Mouse (Mus musculus) ES-Bruce4 (cell line): Measurements from ENCODE around the gene Grm4. TPM values are rescaled to one million over a fixed set of nuclear protein-coding genes. Genes with fewer than 3 reads are reported as not detected.
A peak's percentile ranks its signal among the peaks of the same experiment; 100 is the strongest.

Experiments used
- H3K27ac ChIP-seq: 2 replicates; pipeline ENCODE4 v1.5.1; 2012; ENCODE audit warnings: low read length, inconsistent platforms; ENCODE audit not compliant: insufficient read depth
- H3K27me3 ChIP-seq: 2 replicates; pipeline ENCODE4 v1.6.1; 2012; ENCODE audit warnings: mild to moderate bottlenecking, low read length, inconsistent platforms; ENCODE audit not compliant: control insufficient read depth, poor library complexity, insufficient read depth, severe bottlenecking
- H3K36me3 ChIP-seq: 2 replicates; pipeline ENCODE4 v1.6.1; 2012; ENCODE audit warnings: inconsistent platforms, mild to moderate bottlenecking, low read length, moderate library complexity; ENCODE audit not compliant: control insufficient read depth, poor library complexity, insufficient read depth, severe bottlenecking
- H3K4me1 ChIP-seq: one replicate; pipeline ENCODE4 v1.8.1; 2011; ENCODE audit warnings: low read length; ENCODE audit not compliant: control insufficient read depth, insufficient read depth
- H3K4me3 ChIP-seq: 2 replicates; pipeline ENCODE4 v1.5.1; 2011; ENCODE audit warnings: low read depth, mild to moderate bottlenecking, low read length
- H3K9ac ChIP-seq: 2 replicates; pipeline ENCODE4 v1.6.1; 2012; ENCODE audit warnings: low read depth, mild to moderate bottlenecking, inconsistent platforms; ENCODE audit not compliant: poor library complexity, severe bottlenecking
- H3K9me3 ChIP-seq: replicated peaks from 2 replicates; pipeline ENCODE4 v1.6.1; 2012; ENCODE audit warnings: mild to moderate bottlenecking, low read length, inconsistent platforms; ENCODE audit not compliant: control insufficient read depth, poor library complexity, insufficient read depth, severe bottlenecking
- CTCF ChIP-seq: IDR thresholded peaks from one replicate; pipeline ENCODE4 v1.8.1; 2011; ENCODE audit warnings: low read depth, low read length
- EP300 ChIP-seq: IDR thresholded peaks from 2 replicates; pipeline ENCODE4 v1.6.1; 2011; ENCODE audit warnings: low read depth, low read length; ENCODE audit not compliant: insufficient read depth
- POLR2A ChIP-seq: IDR thresholded peaks from one replicate; pipeline ENCODE4 v1.8.1; 2011; ENCODE audit warnings: low read length; ENCODE audit not compliant: insufficient read depth
- polyA plus RNA-seq: library from polyadenylated mRNA; stranded (reverse); fragments of >200 nt; gene quantifications from 2 replicates; pipeline ENCODE4 v1.2.4, GENCODE M21; 2011; ENCODE audit warnings: low read depth; ENCODE audit not compliant: missing spikeins, insufficient read depth, insufficient read length

Grm4 gene
- polyA plus RNA-seq, 1 experiment, result 0.63 TPM

DNA sequence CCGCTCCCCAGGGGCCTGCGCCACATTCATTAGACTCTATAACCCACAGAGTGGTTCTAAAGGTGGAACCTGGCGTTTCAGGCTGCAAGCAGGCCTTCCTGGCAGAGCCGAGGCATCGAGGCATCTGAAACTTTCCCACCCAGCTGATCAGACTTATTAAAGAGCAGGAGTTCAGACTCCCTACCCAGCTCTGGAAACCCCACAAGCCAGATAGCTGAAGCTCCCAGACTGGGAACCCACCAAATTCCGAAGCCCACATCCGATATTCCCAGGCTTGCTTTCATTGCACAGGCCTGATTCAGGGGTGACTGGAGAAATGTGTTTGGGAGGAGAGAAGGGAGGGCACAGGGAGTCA is 13.6 kb downstream of the Grm4 start:
- Histone ChIP-seq H3K27me3 (peaks cover 9% of the 10 kb centered on the region), H3K27ac (no peak overlapping the region), H3K4me1 (no peaks in the 10 kb centered on the region), H3K9me3 (no peaks in the 10 kb centered on the region), H3K36me3 (no peaks in the 10 kb centered on the region), H3K9ac (no peak overlapping the region), H3K4me3 (no peak overlapping the region)
- TF ChIP-seq EP300 (no peak), CTCF (no peak), POLR2A (no peak)

DNA sequence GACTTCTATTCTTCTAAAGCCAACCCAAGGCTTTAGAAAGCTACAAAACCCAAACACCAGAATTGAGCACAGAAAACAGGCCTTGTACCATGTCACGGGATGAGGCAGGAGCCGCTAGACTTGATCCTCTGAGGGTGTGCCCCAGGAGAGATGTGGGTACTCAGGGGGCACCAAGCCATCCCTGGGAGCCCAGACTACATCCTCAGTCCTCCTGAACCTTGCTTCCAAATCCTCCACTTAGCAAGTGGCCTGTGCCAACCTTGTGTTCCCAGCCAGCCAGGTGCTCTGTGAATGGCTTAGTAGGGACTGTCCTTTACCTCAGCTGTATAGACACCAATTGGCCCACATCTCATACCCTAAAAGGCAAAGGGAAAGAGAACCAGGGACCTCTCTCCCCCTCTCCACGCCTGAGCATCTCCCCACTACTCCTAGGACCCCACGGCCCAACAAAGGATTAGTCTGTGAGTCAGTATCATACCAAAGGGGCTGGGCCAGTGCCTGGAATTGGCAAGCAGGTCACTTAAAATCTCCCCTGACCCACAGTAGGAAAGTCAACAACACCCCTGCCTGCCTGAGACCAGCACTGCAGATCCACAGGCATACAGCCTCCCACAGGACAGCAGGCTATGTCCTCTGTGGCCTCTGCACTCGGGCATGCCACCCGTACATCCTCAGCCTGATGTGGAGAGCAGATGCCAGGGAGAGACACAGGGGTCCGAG is 14.2 kb downstream of the Grm4 start:
- no peak overlapping the region for H3K9ac ChIP-seq
- TF ChIP-seq EP300 (no peak), POLR2A (no peak), CTCF (no peak)
- H3K27ac ChIP-seq, result no peak overlapping the region
- no peaks in the 10 kb centered on the region for H3K36me3 ChIP-seq
- peaks cover 4% of the 10 kb centered on the region for H3K27me3 ChIP-seq
- no peaks in the 10 kb centered on the region for H3K9me3 ChIP-seq
- H3K4me3 ChIP-seq, result no peak overlapping the region
- H3K4me1 ChIP-seq, result no peaks in the 10 kb centered on the region

DNA sequence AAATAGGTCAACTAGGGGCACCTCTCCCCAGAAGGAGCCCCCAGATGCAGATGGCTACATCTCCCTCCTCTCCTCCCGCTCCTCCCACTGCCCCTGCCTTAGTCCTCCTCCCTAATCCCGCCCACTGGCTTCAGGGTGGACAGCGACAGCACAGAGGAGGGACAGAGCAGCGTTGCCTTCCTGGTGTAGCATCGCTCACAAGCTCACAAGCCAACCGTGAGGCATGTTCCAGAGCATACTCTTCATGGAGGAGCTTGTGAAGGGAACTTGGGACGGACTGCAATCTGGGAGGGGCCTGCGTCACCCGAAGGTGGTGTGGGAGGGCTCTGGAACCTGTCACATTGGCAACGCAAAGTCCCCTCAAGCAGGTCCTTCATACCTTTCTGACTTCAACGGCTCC is 14.8 kb downstream of the Grm4 start:
- Histone ChIP-seq H3K27me3 (peaks cover 2% of the 10 kb centered on the region; the same call in 1 of the 2 replicates), H3K27ac (no peak overlapping the region)

DNA sequence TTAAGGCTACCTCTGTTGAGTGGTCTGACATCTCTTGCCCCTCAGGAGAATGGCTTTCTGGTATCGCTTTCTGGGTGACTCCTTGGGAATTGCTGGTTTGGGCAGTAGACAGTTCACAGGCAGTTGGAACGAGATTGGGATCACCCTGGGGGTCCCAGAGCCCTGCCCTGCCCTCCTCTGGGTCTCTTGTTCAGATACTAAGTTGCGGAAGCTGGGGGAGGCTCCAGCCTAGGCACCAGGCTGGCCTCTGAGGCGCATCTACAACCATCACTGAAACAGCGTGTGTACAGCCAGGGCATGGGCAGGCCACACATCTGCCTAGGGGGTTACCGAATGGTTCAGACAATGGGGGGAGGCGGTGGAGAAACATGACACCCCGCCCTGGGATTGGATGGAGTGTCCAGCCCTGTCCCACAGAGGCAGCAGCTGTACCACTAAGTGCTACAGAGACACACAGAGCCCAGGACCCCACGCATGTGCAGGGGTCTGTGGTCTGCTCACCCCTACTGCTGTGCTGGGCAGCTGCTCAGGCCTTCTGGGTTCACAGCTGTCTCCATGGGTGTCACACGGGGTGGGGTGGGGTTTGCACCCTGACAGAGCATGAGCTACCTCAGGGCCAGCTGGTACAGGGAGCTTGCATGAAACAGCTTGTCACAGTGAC is 15.9 kb downstream of the Grm4 start:
- H3K4me3 ChIP-seq, result no peak overlapping the region

More for the DNA sequence above, 14.8 kb downstream of the Grm4 start:
- TF ChIP-seq EP300, result no peak
- TF ChIP-seq CTCF, result no peak
- TF ChIP-seq POLR2A, result no peak
- Histone ChIP-seq H3K4me1 (peaks cover under 1% of the 10 kb centered on the region), H3K4me3 (no peak overlapping the region), H3K36me3 (no peaks in the 10 kb centered on the region), H3K9ac (no peak overlapping the region), H3K9me3 (no peaks in the 10 kb centered on the region)

DNA sequence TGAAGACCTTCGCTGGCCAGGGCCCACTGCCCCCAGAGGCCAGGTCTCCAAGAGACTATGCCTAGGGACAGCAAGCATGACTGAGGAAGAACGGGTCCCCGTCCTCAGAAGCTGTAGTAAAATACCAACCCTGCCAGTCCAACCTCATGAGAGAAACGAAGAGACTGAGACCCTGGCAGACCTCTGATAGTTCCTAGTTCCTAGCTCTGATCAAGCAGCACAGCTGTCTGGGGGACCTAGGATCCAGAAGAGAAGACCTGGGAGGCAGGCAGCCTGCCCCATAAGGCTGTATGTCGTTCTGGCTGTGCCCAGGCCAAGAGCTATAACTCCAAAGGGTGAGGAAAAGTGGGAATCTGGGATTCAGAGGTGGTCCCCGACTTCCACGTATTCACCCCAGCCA is 17.3 kb downstream of the Grm4 start:
- Histone ChIP-seq H3K4me3 (no peak overlapping the region), H3K9me3 (no peaks in the 10 kb centered on the region), H3K27ac (no peak overlapping the region), H3K36me3 (no peaks in the 10 kb centered on the region), H3K27me3 (no peaks in the 10 kb centered on the region), H3K4me1 (peaks cover 9% of the 10 kb centered on the region), H3K9ac (no peak overlapping the region)
- no peak for TF ChIP-seq EP300

More for the DNA sequence above, 15.9 kb downstream of the Grm4 start:
- no peak overlapping the region for H3K27ac ChIP-seq
- no peak for TF ChIP-seq POLR2A
- TF ChIP-seq EP300, result peak; percentile 58; the same call in 1 of the 2 replicates
- H3K9ac ChIP-seq, result no peak overlapping the region
- no peaks in the 10 kb centered on the region for H3K36me3 ChIP-seq
- H3K4me1 ChIP-seq, result peaks cover 8% of the 10 kb centered on the region
- H3K27me3 ChIP-seq, result 0 out of 2 replicates have a peak, but pooled peaks cover under 1% of the 10 kb centered on the region
- H3K9me3 ChIP-seq, result no peaks in the 10 kb centered on the region

DNA sequence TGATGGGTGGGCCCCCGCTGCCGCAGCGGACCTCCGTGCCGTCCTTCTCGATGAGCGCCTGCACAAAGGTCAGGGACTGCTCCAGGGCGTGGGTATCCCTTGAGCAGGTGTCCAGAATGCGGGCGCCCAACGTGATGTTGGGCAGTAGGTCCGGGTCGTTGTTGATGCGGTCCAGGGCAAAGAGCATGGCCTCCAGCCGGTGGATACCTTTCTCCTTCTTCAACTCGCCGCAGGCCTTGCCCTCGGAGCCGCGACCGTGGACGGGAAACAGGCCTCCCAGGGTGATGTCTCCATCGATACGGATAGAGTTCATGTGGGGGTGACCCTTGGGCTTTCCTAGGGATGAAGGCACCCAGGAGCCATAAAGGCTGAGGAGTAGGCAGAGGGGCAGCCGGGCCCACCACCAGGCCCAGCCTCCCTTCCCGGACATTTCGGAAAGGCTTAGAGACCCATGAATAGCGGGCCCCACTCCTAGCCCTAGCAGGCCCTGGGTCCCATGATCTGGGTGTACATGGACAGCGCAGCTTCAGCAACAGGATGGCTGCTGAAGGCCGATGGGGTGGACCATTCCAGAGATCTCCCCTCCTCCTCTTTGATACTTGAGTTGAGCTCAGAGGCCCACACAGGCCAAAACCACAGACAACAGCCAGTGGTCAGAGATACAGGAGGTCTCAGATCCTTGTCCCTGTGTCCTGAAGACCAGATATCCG is 18.3 kb downstream of the Grm4 start:
- Histone ChIP-seq H3K4me1 (peaks cover 9% of the 10 kb centered on the region), H3K9me3 (no peaks in the 10 kb centered on the region), H3K27me3 (no peaks in the 10 kb centered on the region), H3K4me3 (peak overlapping the region; percentile 17), H3K36me3 (no peaks in the 10 kb centered on the region), H3K27ac (no peak overlapping the region), H3K9ac (no peak overlapping the region)
- TF ChIP-seq CTCF (no peak), EP300 (0 out of 2 replicates have a peak, but pooled peaks have one; percentile 11)
